Mouse (Mus musculus) NIH3T3 (cell line): Measurements from ENCODE around the gene Smg6.

Experiments
- DNase-seq: peaks from one replicate; pipeline ENCODE4 v3.0.0-alpha.2; 2012; ENCODE audit warnings: low read depth

The Smg6 gene

GRCm38 (mm10) chr11:74925577-74926387, at the start of gene Smg6, which contains the start of gene Srr:
Gene Smg6, plus strand, starts transcription at chr11:74925823.
Gene Srr, minus strand, starts transcription at chr11:74925948.
- DNase-seq = peak; percentile 98

- DNase-seq = peak; percentile 72
Measured at GRCm38 (mm10) chr11:74876801-74877200, 48.8 kb upstream of the Smg6 start.

- peak; percentile 55 for DNase-seq
Measured at GRCm38 (mm10) chr11:74880999-74881398, 44.6 kb upstream of the Smg6 start.

GRCm38 (mm10) chr11:74881979-74882378, 43.6 kb upstream of the Smg6 start:
- peak; percentile 29 for DNase-seq

- no peak for DNase-seq
Measured at GRCm38 (mm10) chr11:74883098-74883497, 42.5 kb upstream of the Smg6 start.

GRCm38 (mm10) chr11:74894619-74895018, 31.0 kb upstream of the Smg6 start:
- DNase-seq = no peak

GRCm38 (mm10) chr11:74895980-74896900, 29.4 kb upstream of the Smg6 start:
- peak; percentile 79 for DNase-seq

GRCm38 (mm10) chr11:74896901-74897677, 28.5 kb upstream of the Smg6 start, which contains the start of gene Sgsm2:
Gene Sgsm2, minus strand, starts transcription at chr11:74897060.
- peak; percentile 88 for DNase-seq

GRCm38 (mm10) chr11:74897678-74898516, 27.7 kb upstream of the Smg6 start, which contains the start of gene Tsr1:
Gene Tsr1, plus strand, starts transcription at chr11:74898071.
- peak; percentile 95 for DNase-seq

- no peak for DNase-seq
Measured at GRCm38 (mm10) chr11:74898517-74898827, 27.2 kb upstream of the Smg6 start.

- no peak for DNase-seq
Measured at GRCm38 (mm10) chr11:74901555-74901954, 24.1 kb upstream of the Smg6 start.

- no peak for DNase-seq
Measured at GRCm38 (mm10) chr11:74902416-74902815, 23.2 kb upstream of the Smg6 start.

GRCm38 (mm10) chr11:74907850-74908249, 17.8 kb upstream of the Smg6 start:
- no peak for DNase-seq

- DNase-seq = no peak
Measured at GRCm38 (mm10) chr11:74908618-74909399, 16.8 kb upstream of the Smg6 start.

- no peak for DNase-seq
Measured at GRCm38 (mm10) chr11:74909978-74910377, 15.6 kb upstream of the Smg6 start.

- no peak for DNase-seq
Measured at GRCm38 (mm10) chr11:74912492-74912891, 13.1 kb upstream of the Smg6 start.

- no peak for DNase-seq
Measured at GRCm38 (mm10) chr11:74919249-74919648, 6.4 kb upstream of the Smg6 start.

GRCm38 (mm10) chr11:74924149-74924548, 1.5 kb upstream of the Smg6 start:
- DNase-seq = peak; percentile 76

- peak; percentile 81 for DNase-seq
Measured at GRCm38 (mm10) chr11:74926388-74927005, 874 bp downstream of the Smg6 start.

- no peak for DNase-seq
Measured at GRCm38 (mm10) chr11:74927236-74927725, 1.7 kb downstream of the Smg6 start.
